Mouse (Mus musculus) kidney, embryonic 14.5 days (tissue): ENCODE measurements around the gene Nsun7. TPM values are rescaled to one million over a fixed set of nuclear protein-coding genes. Genes with fewer than 3 reads are reported as not detected.

Experiments
- ATAC-seq: fragments of 200-750 bp; cut with Nextera tagmentation; 2 replicates; pipeline ENCODE4 v1.8.0; 2017; ENCODE audit warnings: moderate number of reproducible peaks, mild to moderate bottlenecking, moderate TSS enrichment, moderate library complexity; ENCODE audit not compliant: low FRiP score, low TSS enrichment
- H3K27ac ChIP-seq: fragments of 300-500 bp; sonication (generic); 2 replicates; pipeline ENCODE4 v1.5.1; 2014; ENCODE audit warnings: low read depth, mild to moderate bottlenecking, low read length, moderate library complexity, mixed read lengths
- H3K27me3 ChIP-seq: fragments of 300-500 bp; sonication (generic); 2 replicates; pipeline ENCODE4 v1.6.1; 2014; ENCODE audit warnings: mild to moderate bottlenecking, low read length; ENCODE audit not compliant: control insufficient read depth, insufficient read depth
- H3K36me3 ChIP-seq: fragments of 300-500 bp; sonication (generic); 2 replicates; pipeline ENCODE4 v1.6.1; 2014; ENCODE audit warnings: low read length, mixed read lengths; ENCODE audit not compliant: control insufficient read depth, insufficient read depth
- H3K4me1 ChIP-seq: fragments of 300-500 bp; sonication (generic); 2 replicates; pipeline ENCODE4 v1.6.1; 2014; ENCODE audit warnings: low read length, mixed read lengths; ENCODE audit not compliant: control insufficient read depth, insufficient read depth
- H3K4me2 ChIP-seq: fragments of 300-500 bp; sonication (generic); replicated peaks from 2 replicates; pipeline ENCODE4 v1.6.1; 2014; ENCODE audit warnings: low read depth, mild to moderate bottlenecking, low read length
- H3K4me3 ChIP-seq: fragments of 300-500 bp; sonication (generic); 2 replicates; pipeline ENCODE4 v1.5.1; 2014; ENCODE audit warnings: mild to moderate bottlenecking, low read length
- H3K9ac ChIP-seq: fragments of 300-500 bp; sonication (generic); 2 replicates; pipeline ENCODE4 v1.6.1; 2014; ENCODE audit warnings: low read depth, mild to moderate bottlenecking, low read length, moderate library complexity
- H3K9me3 ChIP-seq: fragments of 300-500 bp; sonication (generic); 2 replicates; pipeline ENCODE4 v1.6.1; 2016; ENCODE audit warnings: low read length; ENCODE audit not compliant: control insufficient read depth
- WGBS: fragments of 180-500 bp; shearing (Covaris S2); extraction: QIAGEN DNeasy Blood & Tissue Kit; methylation state at CpG from one replicate; pipeline ENCODE4 v1.1.7; 2014; 5-methylcytosine and 5-hydroxymethylcytosine counted together
- polyA plus RNA-seq: library from polyadenylated mRNA; unstranded; fragments of >200 nt; fragmentation: Nextera tagmentation; extraction: Ambion mirVana; gene quantifications from 2 replicates; pipeline ENCODE4 v1.2.1, GENCODE M21; 2014

Gene Nsun7
- polyA plus RNA-seq, 1 experiment from 2014 or later, result 0.81 TPM

- Histone ChIP-seq H3K4me1 (no peaks in the 10 kb centered on the region), H3K27me3 (no peaks in the 10 kb centered on the region)
These were observed 36.4 kb downstream of the Nsun7 start for GRCm38 (mm10) chr5:66296116-66296515.

GRCm38 (mm10) chr5:66298856-66299255 is 39.2 kb downstream of the Nsun7 start:
- Histone ChIP-seq H3K4me2 (no peak overlapping the region), H3K27ac (no peak overlapping the region), H3K4me1 (no peaks in the 10 kb centered on the region), H3K9me3 (no peaks in the 10 kb centered on the region), H3K36me3 (peaks cover 5% of the 10 kb centered on the region), H3K27me3 (no peaks in the 10 kb centered on the region), H3K9ac (no peak overlapping the region), H3K4me3 (no peak overlapping the region)
- no peak for ATAC-seq
- WGBS, result 91% methylated on average over 6 of the region's 6 CpGs

More at GRCm38 (mm10) chr5:66296116-66296515, 36.4 kb downstream of the Nsun7 start:
- Histone ChIP-seq H3K9me3 (no peaks in the 10 kb centered on the region), H3K36me3 (0 out of 2 replicates have a peak, but pooled peaks cover 2% of the 10 kb centered on the region), H3K4me3 (no peak overlapping the region), H3K27ac (no peak overlapping the region), H3K9ac (no peak overlapping the region), H3K4me2 (no peak overlapping the region)
- ATAC-seq, result no peak
- 96% methylated on average over 5 of the region's 5 CpGs for WGBS

- no peaks in the 10 kb centered on the region for H3K4me1 ChIP-seq
- no peak overlapping the region for H3K9ac ChIP-seq
- no peak overlapping the region for H3K4me3 ChIP-seq
- 84% methylated on average over 13 of the region's 13 CpGs for WGBS
- no peaks in the 10 kb centered on the region for H3K27me3 ChIP-seq
- H3K9me3 ChIP-seq, result no peaks in the 10 kb centered on the region
- peaks cover 5% of the 10 kb centered on the region for H3K36me3 ChIP-seq
- ATAC-seq, result no peak
- no peak overlapping the region for H3K4me2 ChIP-seq
- H3K27ac ChIP-seq, result no peak overlapping the region
These were observed 40.9 kb downstream of the Nsun7 start for GRCm38 (mm10) chr5:66300576-66300975.

DNA sequence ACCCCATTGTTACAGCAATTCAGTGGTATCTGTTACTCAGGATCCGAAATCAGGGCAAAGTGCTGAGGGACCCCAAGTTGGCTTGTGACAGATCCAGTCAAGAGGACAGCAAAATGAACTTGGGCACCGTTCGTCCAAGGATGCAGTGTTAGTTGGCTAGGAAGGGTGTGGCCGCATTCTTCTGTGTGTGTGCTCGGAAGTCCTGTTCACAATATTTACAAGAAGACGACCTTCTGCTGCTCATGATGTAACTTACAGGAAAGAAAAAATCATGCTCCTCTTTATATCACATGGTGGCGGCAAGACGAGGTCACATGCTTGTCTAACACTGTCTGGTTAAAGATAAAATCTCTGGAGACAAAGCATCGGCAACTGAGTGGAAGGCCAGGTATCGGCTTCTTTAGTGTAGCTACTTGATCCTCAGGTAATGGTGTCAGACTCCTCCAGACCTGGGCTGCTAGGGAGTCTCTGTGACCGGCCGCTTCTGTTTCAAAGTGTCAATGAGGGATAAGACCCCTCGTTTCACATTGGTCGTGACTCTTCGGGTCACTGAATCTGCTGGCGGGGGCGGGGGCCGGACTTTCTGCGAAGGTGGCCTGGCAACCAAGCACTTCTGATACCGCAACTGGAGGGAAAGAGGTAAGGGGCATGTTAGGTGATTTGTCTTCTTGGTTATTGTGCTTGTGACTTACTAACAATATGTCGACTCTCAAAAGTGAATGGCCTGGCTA is 42.6 kb downstream of the Nsun7 start:
- no peaks in the 10 kb centered on the region for H3K27me3 ChIP-seq
- no peaks in the 10 kb centered on the region for H3K4me1 ChIP-seq
- WGBS, result 81% methylated on average over 21 of the region's 21 CpGs

DNA sequence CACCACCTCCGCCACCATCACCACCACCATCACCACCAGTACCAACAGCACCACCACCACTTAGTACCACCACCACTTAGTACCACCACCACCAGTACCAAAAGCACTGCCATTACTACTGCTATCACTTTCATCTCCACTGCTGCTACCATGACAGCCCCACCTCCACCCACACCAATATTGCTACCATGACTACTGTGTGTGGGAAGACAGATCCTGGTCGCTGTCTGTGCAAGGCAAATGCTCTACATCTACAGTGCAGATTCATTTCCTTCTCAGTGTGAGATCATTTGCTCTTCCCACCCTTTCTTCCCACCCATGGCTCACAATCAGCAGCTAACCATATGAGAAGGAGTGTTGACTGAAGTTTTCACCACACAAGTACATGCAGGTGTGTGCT is 43.2 kb downstream of the Nsun7 start:
- peaks cover 10% of the 10 kb centered on the region for H3K36me3 ChIP-seq
- H3K4me1 ChIP-seq, result no peaks in the 10 kb centered on the region
- H3K9me3 ChIP-seq, result no peaks in the 10 kb centered on the region
- no peak overlapping the region for H3K4me3 ChIP-seq
- no peak overlapping the region for H3K9ac ChIP-seq
- no peak overlapping the region for H3K27ac ChIP-seq
- no peak overlapping the region for H3K4me2 ChIP-seq
- H3K27me3 ChIP-seq, result no peaks in the 10 kb centered on the region
- WGBS, result 93% methylated on average over 2 of the region's 2 CpGs
- ATAC-seq, result no peak

More for the DNA sequence above, 42.6 kb downstream of the Nsun7 start:
- ATAC-seq, result no peak
- peaks cover 5% of the 10 kb centered on the region for H3K36me3 ChIP-seq
- H3K9ac ChIP-seq, result no peak overlapping the region
- no peak overlapping the region for H3K27ac ChIP-seq
- no peak overlapping the region for H3K4me3 ChIP-seq
- no peaks in the 10 kb centered on the region for H3K9me3 ChIP-seq
- H3K4me2 ChIP-seq, result no peak overlapping the region

- no peaks in the 10 kb centered on the region for H3K4me1 ChIP-seq
- no peak overlapping the region for H3K4me3 ChIP-seq
- H3K9me3 ChIP-seq, result no peaks in the 10 kb centered on the region
- H3K27me3 ChIP-seq, result no peaks in the 10 kb centered on the region
- no peak overlapping the region for H3K27ac ChIP-seq
- no peak for ATAC-seq
- WGBS, result 84% methylated on average over 11 of the region's 11 CpGs
- peaks cover 20% of the 10 kb centered on the region for H3K36me3 ChIP-seq
- no peak overlapping the region for H3K9ac ChIP-seq
- no peak overlapping the region for H3K4me2 ChIP-seq
These were observed 44.8 kb downstream of the Nsun7 start for GRCm38 (mm10) chr5:66304300-66305067.

DNA sequence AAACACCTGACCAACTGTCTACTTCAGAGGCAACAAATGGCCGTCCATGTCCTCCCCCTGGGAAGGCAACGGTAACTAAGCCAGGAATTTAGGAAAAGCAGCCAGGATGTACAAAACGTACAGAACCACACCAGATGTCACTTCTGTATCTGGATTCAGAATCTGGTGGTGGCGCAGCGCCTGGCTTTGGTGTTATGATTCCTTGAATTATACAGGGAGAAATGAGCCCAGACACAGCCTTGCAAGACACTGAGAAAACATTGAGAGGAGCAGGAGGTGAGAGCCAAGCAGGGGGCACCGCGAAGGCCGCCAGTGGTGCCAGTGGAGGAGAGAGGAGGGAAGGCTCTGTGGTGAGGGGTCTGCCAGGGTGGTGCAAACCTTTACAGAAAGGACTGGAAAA is 45.8 kb downstream of the Nsun7 start:
- Histone ChIP-seq H3K4me1 (no peaks in the 10 kb centered on the region), H3K9me3 (no peaks in the 10 kb centered on the region), H3K27me3 (no peaks in the 10 kb centered on the region), H3K27ac (no peak overlapping the region), H3K9ac (no peak overlapping the region), H3K4me3 (no peak overlapping the region), H3K36me3 (peaks cover 18% of the 10 kb centered on the region), H3K4me2 (no peak overlapping the region)
- WGBS, result 70% methylated on average over 8 of the region's 8 CpGs
- ATAC-seq, result no peak

DNA sequence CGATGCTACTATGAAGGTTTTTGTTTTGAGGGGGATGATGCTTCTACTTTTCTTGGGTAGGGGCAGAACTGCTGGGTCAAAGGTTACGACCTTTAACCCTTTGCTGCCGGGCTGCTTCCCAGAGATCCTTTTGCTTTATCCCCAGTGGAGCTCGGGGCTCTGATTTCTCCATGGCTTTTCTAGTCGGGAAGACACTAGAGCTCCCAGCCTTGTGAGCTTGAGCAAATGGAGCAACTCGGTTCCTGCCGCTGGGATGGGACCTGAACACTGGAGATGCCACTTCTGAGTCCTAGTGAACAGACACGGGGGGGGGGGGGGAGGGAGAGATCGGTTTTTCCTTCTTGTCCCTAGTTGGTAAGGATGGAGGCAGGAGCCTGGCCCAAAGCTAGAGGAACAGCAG is 50.6 kb downstream of the Nsun7 start:
- H3K36me3 ChIP-seq, result peaks cover 18% of the 10 kb centered on the region; the same call in 1 of the 2 replicates
- WGBS, result 69% methylated on average over 9 of the region's 9 CpGs
- H3K4me3 ChIP-seq, result no peak overlapping the region
- no peaks in the 10 kb centered on the region for H3K27me3 ChIP-seq
- no peak overlapping the region for H3K4me2 ChIP-seq
- H3K9me3 ChIP-seq, result no peaks in the 10 kb centered on the region
- H3K27ac ChIP-seq, result no peak overlapping the region
- H3K4me1 ChIP-seq, result no peaks in the 10 kb centered on the region
- ATAC-seq, result no peak
- H3K9ac ChIP-seq, result no peak overlapping the region

DNA sequence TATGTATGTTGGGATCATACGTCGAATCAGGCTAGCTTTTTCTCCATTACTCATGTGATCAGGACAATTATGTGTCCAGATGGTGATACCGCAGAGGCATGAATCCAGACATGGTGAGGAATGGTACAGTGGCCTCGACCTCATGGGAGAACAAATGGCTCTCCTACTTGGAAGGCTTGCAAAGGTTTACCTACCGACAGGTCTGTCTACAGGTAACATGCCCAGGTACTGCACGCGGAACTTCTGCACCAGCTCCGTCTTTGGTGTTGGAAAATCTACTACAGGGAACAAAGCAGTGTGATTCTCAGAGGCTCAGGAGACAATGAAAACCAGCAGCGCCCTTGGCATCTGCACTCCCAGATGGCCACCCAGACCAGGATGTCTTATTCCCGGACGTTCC is 51.1 kb downstream of the Nsun7 start:
- Histone ChIP-seq H3K27me3 (no peaks in the 10 kb centered on the region), H3K4me2 (no peak overlapping the region), H3K9me3 (no peaks in the 10 kb centered on the region), H3K36me3 (peaks cover 18% of the 10 kb centered on the region; the same call in 1 of the 2 replicates), H3K4me1 (no peaks in the 10 kb centered on the region), H3K4me3 (no peak overlapping the region), H3K27ac (no peak overlapping the region), H3K9ac (no peak overlapping the region)
- ATAC-seq, result no peak
- WGBS, result 94% methylated on average over 11 of the region's 11 CpGs
